Mouse (Mus musculus) forebrain, embryonic 11.5 days (tissue): ENCODE data around the gene Fads2. TPM values are rescaled to one million over a fixed set of nuclear protein-coding genes. Genes with fewer than 3 reads are reported as not detected.

Experiments used
- ATAC-seq: fragments of 200-750 bp; cut with Nextera tagmentation; replicated peaks from 2 replicates; pipeline ENCODE4 v1.8.0; 2017; ENCODE audit warnings: moderate TSS enrichment; ENCODE audit not compliant: low FRiP score
- DNase-seq: peaks from one replicate; pipeline ENCODE4 v3.0.0-alpha.2; 2017; ENCODE audit warnings: low spot score
- H3K27ac ChIP-seq: fragments of 300-500 bp; sonication (generic); 2 replicates; pipeline ENCODE4 v1.5.1; 2014; ENCODE audit warnings: low read depth, low read length
- H3K27me3 ChIP-seq: fragments of 300-500 bp; sonication (generic); 2 replicates; pipeline ENCODE4 v1.6.1; 2014; ENCODE audit warnings: mild to moderate bottlenecking, low read length, mixed read lengths; ENCODE audit not compliant: control insufficient read depth, insufficient read depth
- H3K36me3 ChIP-seq: fragments of 300-500 bp; sonication (generic); 2 replicates; pipeline ENCODE4 v1.6.1; 2014; ENCODE audit warnings: mild to moderate bottlenecking, low read length, moderate library complexity, mixed read lengths; ENCODE audit not compliant: control insufficient read depth, insufficient read depth
- H3K4me1 ChIP-seq: fragments of 300-500 bp; sonication (generic); replicated peaks from 2 replicates; pipeline ENCODE4 v1.6.1; 2014; ENCODE audit warnings: low read length, mixed read lengths; ENCODE audit not compliant: control insufficient read depth, insufficient read depth
- H3K4me2 ChIP-seq: fragments of 300-500 bp; sonication (generic); 2 replicates; pipeline ENCODE4 v1.6.1; 2014; ENCODE audit warnings: low read depth, mild to moderate bottlenecking, low read length, moderate library complexity, mixed read lengths; ENCODE audit not compliant: severe bottlenecking
- H3K4me3 ChIP-seq: fragments of 300-500 bp; sonication (generic); 2 replicates; pipeline ENCODE4 v1.5.1; 2014; ENCODE audit warnings: low read depth, low read length
- H3K9ac ChIP-seq: fragments of 300-500 bp; sonication (generic); 2 replicates; pipeline ENCODE4 v1.6.1; 2014; ENCODE audit warnings: low read length
- H3K9me3 ChIP-seq: fragments of 300-500 bp; sonication (generic); 2 replicates; pipeline ENCODE4 v1.6.1; 2016; ENCODE audit warnings: low read length, mixed read lengths; ENCODE audit not compliant: control insufficient read depth
- WGBS: fragments of 180-500 bp; shearing (Covaris S2); extraction: QIAGEN DNeasy Blood & Tissue Kit; methylation state at CpG from one replicate; pipeline ENCODE4 v1.1.7; 2014; 5-methylcytosine and 5-hydroxymethylcytosine counted together
- polyA plus RNA-seq: library from polyadenylated mRNA; unstranded; fragments of >200 nt; fragmentation: Nextera tagmentation; extraction: Ambion mirVana; gene quantifications from 2 replicates; pipeline ENCODE4 v1.2.1, GENCODE M21; 2014

The Fads2 gene
- polyA plus RNA-seq, 1 experiment from 2014 or later, result 75.9 TPM

- ATAC-seq, result no peak
- Histone ChIP-seq H3K9me3 (no peaks in the 10 kb centered on the region), H3K27me3 (no peaks in the 10 kb centered on the region), H3K4me3 (no peak overlapping the region), H3K4me2 (no peak overlapping the region), H3K36me3 (peaks cover 59% of the 10 kb centered on the region), H3K4me1 (no peaks in the 10 kb centered on the region), H3K27ac (no peak overlapping the region), H3K9ac (no peak overlapping the region)
- 81% methylated on average over 5 of the region's 5 CpGs for WGBS
- DNase-seq, result no peak
Measured at GRCm38 (mm10) chr19:10071166-10071565, 30.4 kb downstream of the Fads2 start.

DNA sequence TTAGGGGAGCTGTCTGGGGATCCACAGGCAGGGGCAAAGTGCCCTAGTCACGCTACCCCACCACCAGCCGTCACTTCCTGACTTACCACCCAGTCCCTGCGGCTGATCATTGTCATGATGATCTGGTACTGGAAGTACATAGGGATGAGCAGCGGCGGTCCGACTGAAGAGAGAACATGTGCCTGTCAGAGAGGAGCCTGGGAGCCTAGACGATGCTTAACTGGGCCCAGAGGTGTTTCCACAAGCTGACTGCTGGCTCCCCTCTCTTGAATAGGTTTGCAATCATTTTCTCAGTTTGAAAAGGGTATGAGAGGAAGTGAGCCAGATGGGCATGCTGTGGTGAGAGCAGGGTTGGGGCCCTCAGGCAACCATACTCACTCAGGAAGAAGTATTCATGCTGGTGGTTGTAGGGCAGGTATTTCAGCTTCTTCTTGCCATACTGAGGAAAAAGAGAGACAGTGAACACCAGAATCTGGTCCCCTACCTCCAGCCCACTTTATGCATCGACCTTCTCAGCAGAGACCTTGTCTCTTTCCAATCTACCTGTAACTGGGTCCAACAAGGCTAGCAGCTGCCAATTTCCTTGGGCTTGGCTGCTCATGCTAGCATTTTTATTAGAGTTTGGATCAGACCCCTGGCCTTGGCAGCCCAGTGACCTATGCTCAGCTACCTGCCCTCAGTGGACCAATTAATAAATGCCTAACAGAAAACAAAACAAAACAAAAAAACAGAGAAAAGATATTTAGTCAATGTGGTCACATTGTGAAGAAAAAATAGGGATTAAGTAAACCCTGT lies 31.2 kb downstream of the Fads2 start:
- Histone ChIP-seq H3K4me1 (no peaks in the 10 kb centered on the region), H3K9me3 (no peaks in the 10 kb centered on the region), H3K36me3 (peaks cover 53% of the 10 kb centered on the region), H3K27me3 (no peaks in the 10 kb centered on the region), H3K4me2 (no peak overlapping the region), H3K27ac (no peak overlapping the region), H3K4me3 (no peak overlapping the region), H3K9ac (no peak overlapping the region)
- no peak for DNase-seq
- ATAC-seq, result no peak
- 97% methylated on average over 8 of the region's 8 CpGs for WGBS

- no peak overlapping the region for H3K4me3 ChIP-seq
- H3K27me3 ChIP-seq, result no peaks in the 10 kb centered on the region
- ATAC-seq (no peak), DNase-seq (no peak)
- no peaks in the 10 kb centered on the region for H3K9me3 ChIP-seq
- H3K9ac ChIP-seq, result no peak overlapping the region
- H3K36me3 ChIP-seq, result peaks cover 56% of the 10 kb centered on the region
- WGBS, result 92% methylated on average over 7 of the region's 7 CpGs
- H3K27ac ChIP-seq, result no peak overlapping the region
- H3K4me2 ChIP-seq, result no peak overlapping the region
- no peaks in the 10 kb centered on the region for H3K4me1 ChIP-seq
Measured at GRCm38 (mm10) chr19:10067701-10068100, 33.8 kb downstream of the Fads2 start.

DNA sequence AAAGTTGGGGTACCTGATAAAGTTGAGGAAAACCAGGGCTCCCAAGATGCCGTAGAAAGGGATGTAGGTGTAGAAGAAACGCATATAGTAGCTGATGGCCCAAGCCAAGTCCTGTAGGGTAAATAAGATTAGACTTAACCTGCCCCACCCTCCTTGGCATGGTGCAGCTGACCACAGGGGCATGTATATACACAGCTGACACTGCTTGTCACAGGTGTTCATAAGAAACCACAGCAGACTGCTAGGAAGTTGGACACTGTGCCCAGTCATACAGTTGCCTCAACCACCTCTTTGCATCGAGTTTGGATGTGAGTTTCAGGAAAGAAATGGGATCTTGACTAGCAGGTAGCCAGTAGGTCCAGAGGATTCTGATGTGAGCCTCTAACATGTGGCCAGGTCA lies 35.0 kb downstream of the Fads2 start:
- Histone ChIP-seq H3K27me3 (no peaks in the 10 kb centered on the region), H3K27ac (no peak overlapping the region), H3K4me2 (no peak overlapping the region), H3K4me1 (no peaks in the 10 kb centered on the region), H3K9ac (no peak overlapping the region), H3K36me3 (peaks cover 58% of the 10 kb centered on the region), H3K9me3 (no peaks in the 10 kb centered on the region), H3K4me3 (no peak overlapping the region)
- DNase-seq, result no peak
- 95% methylated on average over 3 of the region's 3 CpGs for WGBS
- ATAC-seq, result no peak

- Histone ChIP-seq H3K4me3 (no peak overlapping the region), H3K36me3 (peaks cover 55% of the 10 kb centered on the region), H3K4me2 (no peak overlapping the region), H3K27me3 (no peaks in the 10 kb centered on the region), H3K9ac (no peak overlapping the region), H3K9me3 (no peaks in the 10 kb centered on the region), H3K4me1 (no peaks in the 10 kb centered on the region), H3K27ac (no peak overlapping the region)
- no peak for ATAC-seq
- DNase-seq, result no peak
- 95% methylated on average over 4 of the region's 4 CpGs for WGBS
Measured at GRCm38 (mm10) chr19:10066189-10066500, 35.4 kb downstream of the Fads2 start.

- Histone ChIP-seq H3K4me3 (no peak overlapping the region), H3K36me3 (peaks cover 55% of the 10 kb centered on the region), H3K9me3 (no peaks in the 10 kb centered on the region), H3K27me3 (no peaks in the 10 kb centered on the region), H3K9ac (no peak overlapping the region), H3K4me2 (no peak overlapping the region), H3K4me1 (no peaks in the 10 kb centered on the region), H3K27ac (no peak overlapping the region)
- no peak for DNase-seq
- ATAC-seq, result no peak
- 95% methylated on average over 5 of the region's 5 CpGs for WGBS
Measured at GRCm38 (mm10) chr19:10065465-10066188, 35.9 kb downstream of the Fads2 start.

DNA sequence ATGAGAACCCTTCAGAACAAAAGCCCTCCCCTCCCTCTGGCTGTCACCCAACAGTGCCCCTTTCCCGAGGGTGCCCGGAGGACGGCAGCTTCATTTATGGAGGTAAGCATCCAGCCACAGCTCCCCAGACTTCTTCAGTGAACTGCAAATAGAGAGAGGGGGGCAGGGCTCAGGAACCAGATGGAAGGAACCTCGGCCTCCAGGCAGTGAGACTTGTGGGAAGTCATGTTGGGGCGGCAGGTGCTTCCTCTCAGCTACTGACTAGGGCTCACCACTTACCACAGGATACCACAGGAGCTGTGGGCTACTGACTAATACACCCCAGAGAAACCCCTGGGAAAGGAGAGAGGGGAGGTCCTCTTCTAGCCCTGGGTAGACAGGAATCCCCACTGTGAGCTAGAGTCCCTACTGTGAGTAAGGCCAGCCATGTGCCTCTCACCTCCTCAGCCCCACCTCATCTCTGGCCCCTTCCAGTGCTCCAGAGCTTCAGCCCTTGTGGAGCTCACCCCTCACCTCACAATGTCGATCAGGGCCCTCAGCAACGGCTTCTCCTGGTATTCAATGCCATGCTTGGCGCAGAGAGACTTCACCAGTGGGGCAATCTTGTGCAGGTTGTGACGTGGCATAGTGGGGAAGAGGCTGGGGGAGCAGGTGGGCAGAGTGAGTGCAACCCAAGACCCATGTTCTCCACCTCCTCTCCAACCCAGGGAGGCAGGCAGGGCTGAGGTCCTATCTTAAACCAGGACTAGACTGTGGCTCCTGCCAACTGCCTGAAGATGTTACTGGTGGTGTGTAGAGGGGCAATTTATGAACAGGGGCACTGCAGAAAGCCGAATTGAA lies 37.2 kb downstream of the Fads2 start:
- ATAC-seq, result no peak
- Histone ChIP-seq H3K4me3 (no peak overlapping the region), H3K27me3 (no peaks in the 10 kb centered on the region), H3K9me3 (no peaks in the 10 kb centered on the region), H3K4me2 (no peak overlapping the region), H3K9ac (no peak overlapping the region), H3K27ac (no peak overlapping the region), H3K4me1 (no peaks in the 10 kb centered on the region), H3K36me3 (peaks cover 43% of the 10 kb centered on the region)
- DNase-seq, result no peak
- 80% methylated on average over 10 of the region's 10 CpGs for WGBS

DNA sequence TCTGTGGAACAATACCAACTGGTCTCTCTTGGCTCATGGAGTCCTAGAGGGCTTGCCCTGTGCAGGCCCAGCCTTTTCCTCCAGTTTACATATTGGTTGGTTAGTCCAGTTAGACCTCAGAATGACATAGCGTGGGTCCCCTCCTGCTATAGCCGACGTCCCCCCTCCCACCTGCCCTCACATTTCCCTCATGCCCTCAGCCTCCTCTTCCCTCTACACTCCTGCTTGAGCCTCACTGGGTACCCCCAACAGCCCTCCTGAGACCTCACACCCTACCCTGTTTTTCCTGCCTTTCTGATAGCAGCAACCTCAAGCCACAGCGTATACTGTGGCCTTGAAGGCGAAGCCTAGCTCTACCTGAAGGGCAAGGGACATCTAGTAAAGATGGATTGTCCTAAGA lies 38.7 kb downstream of the Fads2 start:
- Histone ChIP-seq H3K36me3 (peaks cover 34% of the 10 kb centered on the region), H3K9me3 (no peaks in the 10 kb centered on the region), H3K27me3 (no peaks in the 10 kb centered on the region), H3K4me1 (no peaks in the 10 kb centered on the region), H3K4me3 (no peak overlapping the region), H3K27ac (no peak overlapping the region), H3K9ac (no peak overlapping the region), H3K4me2 (no peak overlapping the region)
- DNase-seq, result no peak
- 89% methylated on average over 5 of the region's 5 CpGs for WGBS
- ATAC-seq, result no peak
